Mouse (Mus musculus): Measurements from ENCODE around the gene Abca7.

DNA sequence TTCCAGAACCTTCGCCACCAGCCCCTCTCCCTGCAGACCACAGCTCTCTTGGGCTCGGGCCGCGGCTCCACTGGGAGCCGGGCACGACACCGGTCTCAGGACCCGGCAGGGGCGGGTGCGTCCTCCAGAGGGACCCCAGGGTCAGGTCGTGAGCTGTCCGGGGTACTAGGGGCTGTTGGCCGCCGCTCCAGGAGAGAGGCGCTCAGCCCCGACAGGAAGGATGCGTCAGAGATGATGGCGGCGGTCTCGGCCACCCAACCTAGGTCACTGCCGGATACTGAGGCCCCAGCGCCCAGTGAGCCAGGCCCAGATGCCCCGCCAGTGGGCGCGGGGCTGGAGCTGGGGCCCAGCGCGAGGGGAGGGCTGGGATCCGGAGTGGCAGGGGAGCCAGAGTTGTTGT lies 19.0 kb upstream of the Abca7 start:
- TF ChIP-seq CTCF (IDR thresholded peaks at IDR 0.05; ENCODE audit: borderline replicate concordance, insufficient read depth, low read length) = no peak
- TF ChIP-seq POLR2A (IDR thresholded peaks at IDR 0.05; ENCODE audit: low read depth, low read length) = no peak

Measured in embryonic fibroblast, embryonic 13.5 days (primary cell).